Mouse (Mus musculus): Measurements from ENCODE around the gene Myo6.

The Myo6 gene

GRCm38 (mm10) chr9:80164611-80165474, at the start of gene Myo6:
TSS of gene Myo6 (plus strand) at chr9:80165031.
- WGBS, result under 1% methylated on average over 65 of the region's 69 CpGs

- 66% methylated on average over 10 of the region's 10 CpGs for WGBS
Observed at GRCm38 (mm10) chr9:80145992-80146587, 18.7 kb upstream of the Myo6 start.

- WGBS, result 71% methylated on average over 5 of the region's 5 CpGs
Observed at GRCm38 (mm10) chr9:80149594-80149993, 15.2 kb upstream of the Myo6 start.

GRCm38 (mm10) chr9:80155277-80155676, 9.6 kb upstream of the Myo6 start:
- 39% methylated on average over 5 of the region's 5 CpGs for WGBS

- WGBS, result 86% methylated on average over 5 of the region's 5 CpGs
Observed at GRCm38 (mm10) chr9:80156780-80157179, 8.1 kb upstream of the Myo6 start.

- WGBS, result 90% methylated on average over 12 of the region's 12 CpGs
Observed at GRCm38 (mm10) chr9:80157840-80158465, 6.9 kb upstream of the Myo6 start.

GRCm38 (mm10) chr9:80158937-80159336, 5.9 kb upstream of the Myo6 start:
- WGBS, result 48% methylated on average over 5 of the region's 5 CpGs

GRCm38 (mm10) chr9:80161451-80161850, 3.4 kb upstream of the Myo6 start:
- WGBS, result 54% methylated on average over 4 of the region's 4 CpGs

- WGBS, result 68% methylated on average over 4 of the region's 4 CpGs
Observed at GRCm38 (mm10) chr9:80163126-80163723, 1.6 kb upstream of the Myo6 start.

GRCm38 (mm10) chr9:80164191-80164590, 640 bp upstream of the Myo6 start:
- WGBS, result 4% methylated on average over 13 of the region's 13 CpGs

- WGBS, result 7% methylated on average over 9 of the region's 9 CpGs
Observed at GRCm38 (mm10) chr9:80165690-80166089, 859 bp downstream of the Myo6 start.

- 63% methylated on average over 6 of the region's 6 CpGs for WGBS
Observed at GRCm38 (mm10) chr9:80166425-80166824, 1.6 kb downstream of the Myo6 start.

- 76% methylated on average over 4 of the region's 4 CpGs for WGBS
Observed at GRCm38 (mm10) chr9:80167089-80167488, 2.3 kb downstream of the Myo6 start.

- WGBS, result 65% methylated on average over 9 of the region's 9 CpGs
Observed at GRCm38 (mm10) chr9:80169551-80169950, 4.7 kb downstream of the Myo6 start.

- 76% methylated on average over 8 of the region's 8 CpGs for WGBS
Observed at GRCm38 (mm10) chr9:80172396-80173222, 7.8 kb downstream of the Myo6 start.

GRCm38 (mm10) chr9:80173629-80174028, 8.8 kb downstream of the Myo6 start:
- WGBS, result 52% methylated on average over 9 of the region's 9 CpGs

- WGBS, result 59% methylated on average over 13 of the region's 13 CpGs
Observed at GRCm38 (mm10) chr9:80176696-80177478, 12.1 kb downstream of the Myo6 start.

- 62% methylated on average over 2 of the region's 2 CpGs for WGBS
Observed at GRCm38 (mm10) chr9:80178670-80179069, 13.8 kb downstream of the Myo6 start.

GRCm38 (mm10) chr9:80179688-80180087, 14.9 kb downstream of the Myo6 start:
- WGBS, result 89% methylated on average over 4 of the region's 4 CpGs

- WGBS, result 74% methylated on average over 5 of the region's 5 CpGs
Observed at GRCm38 (mm10) chr9:80180771-80181170, 15.9 kb downstream of the Myo6 start.

GRCm38 (mm10) chr9:80181692-80182091, 16.9 kb downstream of the Myo6 start:
- 94% methylated on average over 1 of the region's 1 CpGs for WGBS
